ENCODE assay signal across 8 mouse cellular contexts in the genomic region with DNA sequence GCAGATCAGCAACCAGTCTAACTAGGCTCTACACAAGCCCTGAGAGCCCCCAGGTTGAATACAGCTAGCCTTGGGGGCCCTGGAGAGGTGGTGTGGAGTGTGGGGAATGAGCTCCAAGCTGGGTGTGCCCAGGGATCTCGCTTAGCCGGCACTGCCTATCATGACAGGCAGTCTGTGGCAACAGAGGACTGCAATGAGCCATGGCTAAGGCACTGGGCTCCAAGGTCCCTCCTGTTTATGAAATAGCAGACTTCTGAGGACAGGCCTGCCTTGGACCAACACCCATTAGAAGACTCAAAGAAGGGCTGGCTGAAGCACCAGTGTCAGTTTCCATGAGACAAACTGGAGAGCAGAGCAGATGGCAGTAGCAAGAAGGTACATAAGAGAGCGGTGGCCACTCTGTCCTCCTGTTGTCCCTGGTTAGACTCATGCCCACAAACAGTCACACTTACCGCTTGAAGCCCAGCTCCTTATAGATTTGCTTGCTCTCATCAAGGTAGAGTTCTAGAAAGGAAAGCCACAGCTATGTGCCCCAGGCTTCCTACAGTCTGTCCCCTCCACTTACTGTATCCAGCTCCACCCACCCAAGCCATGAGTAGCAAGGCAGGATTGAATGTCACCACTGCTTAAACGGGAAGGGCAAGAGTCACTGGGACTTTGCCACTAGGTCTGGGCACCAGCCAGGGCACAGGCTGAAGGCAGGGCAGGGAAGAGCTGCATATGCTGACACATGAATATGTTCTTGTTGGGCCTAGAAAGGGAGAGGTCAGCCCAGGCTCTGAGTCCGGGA. TPM values are rescaled to one million over a fixed set of nuclear protein-coding genes. Genes with fewer than 3 reads are reported as not detected.
DNase-seq lines count a peak whose midpoint lies in the region; ATAC-seq and TF ChIP-seq lines count a peak whose summit lies in the region.

No protein-coding gene starts in this region.

- no peaks in the 10 kb centered on the region for H3K79me2 ChIP-seq in liver, adult 2 months (ENCODE audit: control insufficient read depth, insufficient read depth, low read length)

- H3K36me3 ChIP-seq in liver, adult 2 months (ENCODE audit: control insufficient read depth, insufficient read depth, low read length): no peaks in the 10 kb centered on the region
- H3K36me3 ChIP-seq in embryonic facial prominence, embryonic 12.5 days: no peaks in the 10 kb centered on the region
- no peaks in the 10 kb centered on the region; the same call in 1 of the 2 replicates for H3K36me3 ChIP-seq in hindbrain, embryonic 10.5 days
- no peaks in the 10 kb centered on the region for H3K36me3 ChIP-seq in liver, embryonic 15.5 days (replicated peaks)

- no peaks in the 10 kb centered on the region for H3K27me3 ChIP-seq in liver, adult 2 months (ENCODE audit: control insufficient read depth, insufficient read depth, low read length)
- no peaks in the 10 kb centered on the region for H3K27me3 ChIP-seq in embryonic facial prominence, embryonic 12.5 days
- H3K27me3 ChIP-seq in hindbrain, embryonic 10.5 days (ENCODE audit: insufficient read depth, poor library complexity, severe bottlenecking): peaks cover 14% of the 10 kb centered on the region
- peaks cover 78% of the 10 kb centered on the region for H3K27me3 ChIP-seq in liver, embryonic 15.5 days

- no peak for ATAC-seq in embryonic facial prominence, embryonic 12.5 days (ENCODE audit: insufficient number of reproducible peaks, insufficient read depth, low FRiP score, low TSS enrichment)
- no peak for ATAC-seq in liver, embryonic 15.5 days (ENCODE audit: insufficient read depth)

- TF ChIP-seq CTCF in liver, adult 2 months (IDR thresholded peaks at IDR 0.05; ENCODE audit: low read depth, low read length): no peak

- WGBS in liver, adult 2 months: 63% methylated on average over 6 of the region's 6 CpGs
- WGBS in embryonic facial prominence, embryonic 12.5 days: 69% methylated on average over 6 of the region's 6 CpGs
- 67% methylated on average over 6 of the region's 6 CpGs for WGBS in hindbrain, embryonic 10.5 days
- WGBS in liver, embryonic 15.5 days (ENCODE audit: insufficient replicate concordance): 64% methylated on average over 6 of the region's 6 CpGs

- no peak overlapping the region for H3K27ac ChIP-seq in liver, adult 2 months (replicated peaks; ENCODE audit: insufficient read depth, low read depth, low read length)
- H3K27ac ChIP-seq in embryonic facial prominence, embryonic 12.5 days: no peak overlapping the region
- peak overlapping the region; percentile 84 for H3K27ac ChIP-seq in hindbrain, embryonic 10.5 days
- H3K27ac ChIP-seq in liver, embryonic 15.5 days (replicated peaks): no peak overlapping the region

- no peak for TF ChIP-seq POLR2A in liver, adult 2 months (IDR thresholded peaks at IDR 0.05; ENCODE audit: extremely low read depth, insufficient read depth, low read length)

- peak; percentile 70 for DNase-seq in liver, adult 2 months (ENCODE audit: extremely low read depth, low read depth, low spot score)
- no peak for DNase-seq in liver
- DNase-seq in hindbrain, embryonic 10.5 days (ENCODE audit: low spot score): no peak
- DNase-seq in urinary bladder, adult 18-20 months (ENCODE audit: low spot score in 2 of 2): no peak
- DNase-seq in left cerebral cortex, adult 11 months (ENCODE audit: low spot score): no peak
- no peak for DNase-seq in left cerebral cortex, postnatal 14 days (ENCODE audit: low spot score in 2 of 2)

- intact Hi-C loops in left cerebral cortex, postnatal 14 days (cut with DNase I): no loop called here

- no peaks in the 10 kb centered on the region for H3K9me3 ChIP-seq in embryonic facial prominence, embryonic 12.5 days
- no peaks in the 10 kb centered on the region; the same call in 1 of the 2 replicates for H3K9me3 ChIP-seq in hindbrain, embryonic 10.5 days
- no peaks in the 10 kb centered on the region for H3K9me3 ChIP-seq in liver, embryonic 15.5 days (replicated peaks)

- peaks cover 7% of the 10 kb centered on the region; the same call in 1 of the 2 replicates for H3K4me1 ChIP-seq in liver, adult 2 months (ENCODE audit: control insufficient read depth, insufficient read depth, low read length)
- H3K4me1 ChIP-seq in embryonic facial prominence, embryonic 12.5 days: peaks cover 16% of the 10 kb centered on the region
- peaks cover 47% of the 10 kb centered on the region for H3K4me1 ChIP-seq in hindbrain, embryonic 10.5 days (replicated peaks)
- H3K4me1 ChIP-seq in liver, embryonic 15.5 days (replicated peaks): peaks cover 26% of the 10 kb centered on the region

- H3K4me2 ChIP-seq in embryonic facial prominence, embryonic 12.5 days (replicated peaks): peak overlapping the region; percentile 77
- H3K4me2 ChIP-seq in liver, embryonic 15.5 days: peak overlapping the region; percentile 78

- H3K9ac ChIP-seq in liver, adult 2 months (ENCODE audit: low read depth, low read length): peak overlapping the region; percentile 68; the same call in 1 of the 2 replicates
- H3K9ac ChIP-seq in embryonic facial prominence, embryonic 12.5 days: peak overlapping the region; percentile 76
- 0 out of 2 replicates have a peak overlapping the region, but pooled peaks have one; percentile 37 for H3K9ac ChIP-seq in liver, embryonic 15.5 days

- peak overlapping the region; percentile 70 for H3K4me3 ChIP-seq in liver, adult 2 months (ENCODE audit: insufficient read depth, low read depth, low read length)
- H3K4me3 ChIP-seq in embryonic facial prominence, embryonic 12.5 days: peak overlapping the region; percentile 57
- peak overlapping the region; percentile 70 for H3K4me3 ChIP-seq in hindbrain, embryonic 10.5 days
- H3K4me3 ChIP-seq in liver, embryonic 15.5 days (replicated peaks): peak overlapping the region; percentile 49

RNA-seq across cellular contexts. Expression of gene Fam213b, which starts 1.1 kb away (rescaled TPM):
- 14.8 and 15.2 TPM in 2 replicates for total RNA-seq in liver, adult 2 months (2014; rRNA removed)
- polyA plus RNA-seq in liver, adult 2 months (2012; rRNA removed): 23.3 and 35.3 TPM in 2 replicates
- polyA plus RNA-seq in embryonic facial prominence, embryonic 12.5 days (2016; fragmentation: Nextera tagmentation; extraction: Ambion mirVana): 45.7 and 47.8 TPM in 2 replicates
- polyA plus RNA-seq in hindbrain, embryonic 10.5 days (2016; fragmentation: Nextera tagmentation; extraction: Ambion mirVana): 47.4 and 51.5 TPM in 2 replicates
- polyA plus RNA-seq in liver, embryonic 15.5 days (2015; fragmentation: Nextera tagmentation; extraction: Ambion mirVana): 8.1 and 9.0 TPM in 2 replicates
- total RNA-seq in left cerebral cortex, postnatal 14 days (2021): 10 to 100 TPM; 33.4 to 34.0 TPM

RNA-seq across cellular contexts. Expression of gene Mmel1, which starts 28.5 kb away (rescaled TPM):
- total RNA-seq in liver, adult 2 months (2014; rRNA removed): 0.07 TPM in 1 of 2 replicates, not detected in the other
- polyA plus RNA-seq in liver, adult 2 months (2012; rRNA removed): 0.04 TPM in 1 of 2 replicates, not detected in the other
- 0.11 and 0.18 TPM in 2 replicates for polyA plus RNA-seq in embryonic facial prominence, embryonic 12.5 days (2016; fragmentation: Nextera tagmentation; extraction: Ambion mirVana)
- 0.31 and 0.68 TPM in 2 replicates for polyA plus RNA-seq in hindbrain, embryonic 10.5 days (2016; fragmentation: Nextera tagmentation; extraction: Ambion mirVana)
- polyA plus RNA-seq in liver, embryonic 15.5 days (2015; fragmentation: Nextera tagmentation; extraction: Ambion mirVana): 2.3 and 3.1 TPM in 2 replicates
- total RNA-seq in left cerebral cortex, postnatal 14 days (2021): under 1 TPM; 0.24 to 0.30 TPM

RNA-seq across cellular contexts. Expression of gene Tnfrsf14, which starts 30.5 kb away (rescaled TPM):
- 11.2 and 14.4 TPM in 2 replicates for total RNA-seq in liver, adult 2 months (2014; rRNA removed)
- polyA plus RNA-seq in liver, adult 2 months (2012; rRNA removed): 25.9 and 55.6 TPM in 2 replicates
- 1.2 TPM in 2 replicates for polyA plus RNA-seq in embryonic facial prominence, embryonic 12.5 days (2016; fragmentation: Nextera tagmentation; extraction: Ambion mirVana)
- 0.43 and 0.87 TPM in 2 replicates for polyA plus RNA-seq in hindbrain, embryonic 10.5 days (2016; fragmentation: Nextera tagmentation; extraction: Ambion mirVana)
- 56.7 and 64.6 TPM in 2 replicates for polyA plus RNA-seq in liver, embryonic 15.5 days (2015; fragmentation: Nextera tagmentation; extraction: Ambion mirVana)
- total RNA-seq in left cerebral cortex, postnatal 14 days (2021): 1 to 10 TPM; 1.3 to 1.6 TPM

Comparison
In these comparisons a context has a peak if more than half of its experiments do, and no peak if none do; other contexts are left out.
1. RNA of gene Tnfrsf14, which starts 30.5 kb away (polyA plus RNA-seq): 56.7 to 64.6 TPM in liver, embryonic 15.5 days and 25.9 to 55.6 TPM in liver, adult 2 months; 1.2 TPM in embryonic facial prominence, embryonic 12.5 days and 0.43 to 0.87 TPM in hindbrain, embryonic 10.5 days; every median in the first group is over 10 times any median in the second.
2. Peak in every context shown above with its lines, with median percentiles within 50 percentile points of each other: H3K4me3 ChIP-seq and H3K9ac ChIP-seq.